Mouse (Mus musculus): ENCODE data around the gene Pprc1. TPM values are rescaled to one million over a fixed set of nuclear protein-coding genes. Genes with fewer than 3 reads are reported as not detected.
A peak's percentile ranks its signal among the peaks of the same experiment; 100 is the strongest.

The Pprc1 gene
- polyA plus RNA-seq, 1 experiment from 2014 or later: 45.8 TPM

DNA sequence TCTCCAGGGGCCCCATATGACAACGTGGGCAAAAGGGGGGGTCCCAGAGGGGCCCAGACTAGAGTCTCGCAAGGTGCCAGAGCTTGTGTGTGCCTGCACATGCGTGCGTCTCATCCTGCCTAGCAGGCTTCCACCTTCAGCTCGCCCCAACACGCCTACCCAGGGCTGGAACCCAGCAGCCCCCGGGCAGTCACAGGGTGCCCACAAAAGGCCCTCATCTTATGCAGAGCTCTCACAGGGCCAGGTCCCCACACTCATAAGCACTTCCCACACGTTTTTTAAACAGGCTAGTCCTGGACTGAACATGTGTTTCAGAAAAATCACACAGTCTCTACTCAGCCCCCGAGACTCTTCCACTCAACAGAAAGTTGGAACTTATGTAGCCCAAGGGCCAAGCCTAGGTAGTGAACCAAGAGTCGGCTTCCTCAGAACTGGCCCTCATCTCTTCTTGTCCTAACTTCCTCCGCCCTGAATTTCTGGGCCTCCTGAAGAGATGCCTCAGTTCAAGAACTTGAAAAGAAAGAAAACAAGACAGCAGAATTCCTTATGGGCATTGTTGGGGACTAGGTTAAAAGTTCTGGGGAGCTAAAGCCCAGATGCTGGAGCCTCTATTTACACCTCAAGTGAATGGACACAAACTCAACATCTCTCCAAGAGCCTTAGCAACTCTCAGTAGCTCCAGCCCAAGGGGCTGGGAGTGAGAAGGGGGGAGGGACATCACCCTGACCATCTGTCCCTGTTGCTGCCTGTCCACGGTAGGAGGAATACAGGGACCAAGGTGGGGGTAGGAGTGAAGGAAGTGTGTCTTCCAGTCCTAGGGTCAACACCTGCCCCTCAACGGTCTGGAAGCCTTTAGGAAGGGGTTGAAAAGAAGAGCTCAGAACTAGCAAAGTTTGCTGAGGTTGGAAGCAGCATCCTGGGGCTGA lies 6.5 kb upstream of the Pprc1 start:
- 21% methylated on average over 13 of the region's 13 CpGs for WGBS
- ATAC-seq (ENCODE audit: low FRiP score) (no peak), DNase-seq (ENCODE audit: low spot score) (no peak)
- Histone ChIP-seq H3K4me3 (ENCODE audit: low read depth, low read length) (peak overlapping the region; percentile 86), H3K27me3 (ENCODE audit: control insufficient read depth, insufficient read depth, low read length) (no peaks in the 10 kb centered on the region), H3K36me3 (ENCODE audit: control insufficient read depth, insufficient read depth, low read length) (peaks cover 20% of the 10 kb centered on the region), H3K9me3 (ENCODE audit: control insufficient read depth, low read length) (no peaks in the 10 kb centered on the region), H3K4me1 (replicated peaks; ENCODE audit: control insufficient read depth, insufficient read depth, low read length) (peaks cover 28% of the 10 kb centered on the region), H3K4me2 (replicated peaks; ENCODE audit: low read depth, low read length) (peak overlapping the region; percentile 99), H3K9ac (ENCODE audit: low read depth, low read length) (peak overlapping the region; percentile 89), H3K27ac (ENCODE audit: low read depth, low read length) (peak overlapping the region; percentile 95)

DNA sequence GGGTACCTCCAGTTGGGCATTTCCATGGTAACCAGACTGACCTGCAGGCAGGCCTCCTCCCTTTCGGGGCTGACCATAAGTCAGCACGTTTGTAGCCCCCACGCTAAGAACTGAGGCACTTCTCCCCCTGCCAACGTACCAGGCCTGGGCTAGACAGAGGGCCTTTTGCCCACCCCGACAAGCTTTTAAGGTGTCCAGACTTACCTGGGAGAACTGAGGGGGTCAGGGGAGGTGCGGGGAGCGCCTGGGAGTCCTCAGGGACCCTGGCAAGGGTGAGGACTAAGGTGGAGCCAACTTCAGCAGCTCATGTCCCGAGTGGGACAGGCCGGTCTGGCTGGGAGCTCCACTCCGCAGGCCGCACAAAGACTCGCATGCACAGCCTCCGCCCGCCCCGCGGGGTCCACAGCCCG lies 5.8 kb upstream of the Pprc1 start:
- H3K4me3 ChIP-seq (ENCODE audit: low read depth, low read length): peak overlapping the region; percentile 86
- H3K4me2 ChIP-seq (replicated peaks; ENCODE audit: low read depth, low read length): peak overlapping the region; percentile 99
- DNase-seq (ENCODE audit: low spot score): peak; percentile 46
- WGBS: 0% methylated on average over 12 of the region's 17 CpGs
- ATAC-seq (ENCODE audit: low FRiP score): peak; percentile 34; the same call in 1 of the 2 replicates
- peaks cover 19% of the 10 kb centered on the region for H3K36me3 ChIP-seq (ENCODE audit: control insufficient read depth, insufficient read depth, low read length)
- peaks cover 34% of the 10 kb centered on the region for H3K4me1 ChIP-seq (replicated peaks; ENCODE audit: control insufficient read depth, insufficient read depth, low read length)
- peak overlapping the region; percentile 95 for H3K27ac ChIP-seq (ENCODE audit: low read depth, low read length)
- no peaks in the 10 kb centered on the region for H3K27me3 ChIP-seq (ENCODE audit: control insufficient read depth, insufficient read depth, low read length)
- no peaks in the 10 kb centered on the region for H3K9me3 ChIP-seq (ENCODE audit: control insufficient read depth, low read length)
- H3K9ac ChIP-seq (ENCODE audit: low read depth, low read length): peak overlapping the region; percentile 89

DNA sequence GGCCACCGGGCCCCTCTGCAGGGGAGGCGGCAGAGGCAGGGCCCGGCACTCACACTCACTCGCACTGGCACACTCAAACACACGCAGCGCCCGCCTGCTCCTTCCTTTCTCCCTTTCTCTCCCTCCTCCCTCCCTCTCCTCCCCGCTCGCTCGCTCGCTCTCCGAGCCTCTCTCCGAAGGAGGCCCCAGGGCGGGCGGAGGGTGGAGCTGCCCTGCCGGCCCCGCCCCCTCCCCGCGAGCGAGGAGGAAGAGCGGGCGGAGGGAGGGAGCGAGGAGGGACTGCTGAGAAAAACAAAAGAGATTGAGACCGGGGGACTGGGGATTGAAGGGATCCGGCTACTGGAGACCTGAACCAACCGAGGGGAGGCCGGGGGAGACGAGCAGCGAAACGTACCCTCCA lies 5.2 kb upstream of the Pprc1 start:
- peaks cover 13% of the 10 kb centered on the region for H3K36me3 ChIP-seq (ENCODE audit: control insufficient read depth, insufficient read depth, low read length)
- WGBS: 2% methylated on average over 13 of the region's 30 CpGs
- peak; percentile 97 for DNase-seq (ENCODE audit: low spot score)

DNA sequence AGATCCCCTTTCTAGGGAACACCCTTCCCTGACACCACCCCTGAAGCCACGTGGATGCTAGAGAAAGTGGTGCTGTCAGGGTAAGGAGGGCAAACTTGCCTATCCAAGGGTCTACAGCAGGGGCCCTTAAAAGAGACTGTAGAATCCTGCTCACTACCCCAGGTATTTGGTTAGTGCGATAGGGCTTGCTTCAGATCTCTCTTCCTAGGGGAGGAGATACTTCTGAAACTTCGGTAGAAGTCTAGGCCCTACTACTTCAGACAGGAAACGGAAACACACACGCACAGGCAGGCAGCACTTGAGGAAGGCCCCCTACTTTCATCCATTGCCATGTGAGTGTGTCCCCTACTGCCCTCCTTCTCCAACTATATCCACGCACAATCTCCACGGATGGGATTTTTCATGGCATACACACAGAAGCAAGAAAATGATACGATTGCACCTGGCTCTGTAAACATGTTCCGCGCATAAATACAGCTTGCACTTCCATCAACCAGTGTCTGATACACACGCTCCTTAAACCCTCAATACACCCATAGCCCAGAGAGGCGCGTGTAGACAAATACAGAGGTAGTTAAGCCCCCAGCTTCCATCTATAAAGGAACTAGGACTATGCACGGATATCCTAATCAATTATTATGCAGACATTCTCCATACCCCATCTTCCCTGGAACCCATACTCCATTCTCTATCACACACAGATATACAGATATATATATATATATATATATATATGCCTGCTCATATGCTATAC lies 4.4 kb upstream of the Pprc1 start:
- DNase-seq (ENCODE audit: low spot score): peak; percentile 23
- no peak for ATAC-seq (ENCODE audit: low FRiP score)
- H3K4me3 ChIP-seq (ENCODE audit: low read depth, low read length): peak overlapping the region; percentile 86
- no peaks in the 10 kb centered on the region for H3K27me3 ChIP-seq (ENCODE audit: control insufficient read depth, insufficient read depth, low read length)
- H3K27ac ChIP-seq (ENCODE audit: low read depth, low read length): peak overlapping the region; percentile 95
- peaks cover 36% of the 10 kb centered on the region for H3K4me1 ChIP-seq (replicated peaks; ENCODE audit: control insufficient read depth, insufficient read depth, low read length)
- H3K9me3 ChIP-seq (ENCODE audit: control insufficient read depth, low read length): no peaks in the 10 kb centered on the region
- H3K4me2 ChIP-seq (replicated peaks; ENCODE audit: low read depth, low read length): peak overlapping the region; percentile 99
- H3K9ac ChIP-seq (ENCODE audit: low read depth, low read length): peak overlapping the region; percentile 58
- peaks cover 8% of the 10 kb centered on the region for H3K36me3 ChIP-seq (ENCODE audit: control insufficient read depth, insufficient read depth, low read length)
- WGBS: 41% methylated on average over 14 of the region's 14 CpGs

More for the DNA sequence above, 5.2 kb upstream of the Pprc1 start:
- Histone ChIP-seq H3K27me3 (ENCODE audit: control insufficient read depth, insufficient read depth, low read length) (no peaks in the 10 kb centered on the region), H3K27ac (ENCODE audit: low read depth, low read length) (peak overlapping the region; percentile 95), H3K9ac (ENCODE audit: low read depth, low read length) (peak overlapping the region; percentile 89), H3K4me1 (replicated peaks; ENCODE audit: control insufficient read depth, insufficient read depth, low read length) (peaks cover 36% of the 10 kb centered on the region), H3K9me3 (ENCODE audit: control insufficient read depth, low read length) (no peaks in the 10 kb centered on the region), H3K4me3 (ENCODE audit: low read depth, low read length) (peak overlapping the region; percentile 86), H3K4me2 (replicated peaks; ENCODE audit: low read depth, low read length) (peak overlapping the region; percentile 99)
- ATAC-seq (ENCODE audit: low FRiP score): peak; percentile 68

DNA sequence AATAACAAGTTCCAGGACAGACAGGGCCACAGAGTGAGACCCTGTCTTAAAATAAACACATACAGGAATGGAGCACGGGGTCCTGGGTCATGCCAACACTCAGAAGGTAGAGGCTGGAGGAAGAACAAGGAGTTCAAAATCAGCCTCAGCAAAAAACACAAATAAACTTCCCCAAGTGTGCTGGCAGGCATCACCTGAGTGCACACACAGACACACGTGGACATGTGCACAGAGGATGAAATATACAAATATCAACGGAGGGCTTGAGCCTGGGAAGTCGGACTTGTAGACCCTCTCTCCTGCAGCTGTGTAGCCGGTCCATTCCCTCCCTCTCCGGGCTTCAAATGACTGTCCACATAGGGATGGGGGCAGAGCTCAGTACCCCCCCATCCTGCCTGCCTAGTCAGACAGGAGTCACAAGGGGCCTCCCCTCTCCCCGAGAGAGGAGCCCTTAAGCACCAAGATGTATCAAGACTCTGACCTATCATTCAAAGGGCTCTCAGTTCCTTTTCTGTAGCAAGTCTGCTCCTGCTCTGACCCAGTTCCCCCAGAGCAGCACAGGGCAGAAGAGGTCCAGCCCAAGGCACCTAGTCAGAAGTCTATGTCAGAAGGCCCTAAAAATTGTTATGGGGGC lies 3.3 kb upstream of the Pprc1 start:
- Histone ChIP-seq H3K27me3 (ENCODE audit: control insufficient read depth, insufficient read depth, low read length) (no peaks in the 10 kb centered on the region), H3K4me3 (ENCODE audit: low read depth, low read length) (peak overlapping the region; percentile 19), H3K36me3 (ENCODE audit: control insufficient read depth, insufficient read depth, low read length) (no peaks in the 10 kb centered on the region), H3K4me2 (replicated peaks; ENCODE audit: low read depth, low read length) (peak overlapping the region; percentile 90), H3K9me3 (ENCODE audit: control insufficient read depth, low read length) (no peaks in the 10 kb centered on the region), H3K9ac (ENCODE audit: low read depth, low read length) (peak overlapping the region; percentile 68), H3K4me1 (replicated peaks; ENCODE audit: control insufficient read depth, insufficient read depth, low read length) (peaks cover 44% of the 10 kb centered on the region), H3K27ac (ENCODE audit: low read depth, low read length) (peak overlapping the region; percentile 97)
- WGBS: 20% methylated on average over 7 of the region's 7 CpGs
- DNase-seq (ENCODE audit: low spot score) (no peak), ATAC-seq (ENCODE audit: low FRiP score) (no peak)

DNA sequence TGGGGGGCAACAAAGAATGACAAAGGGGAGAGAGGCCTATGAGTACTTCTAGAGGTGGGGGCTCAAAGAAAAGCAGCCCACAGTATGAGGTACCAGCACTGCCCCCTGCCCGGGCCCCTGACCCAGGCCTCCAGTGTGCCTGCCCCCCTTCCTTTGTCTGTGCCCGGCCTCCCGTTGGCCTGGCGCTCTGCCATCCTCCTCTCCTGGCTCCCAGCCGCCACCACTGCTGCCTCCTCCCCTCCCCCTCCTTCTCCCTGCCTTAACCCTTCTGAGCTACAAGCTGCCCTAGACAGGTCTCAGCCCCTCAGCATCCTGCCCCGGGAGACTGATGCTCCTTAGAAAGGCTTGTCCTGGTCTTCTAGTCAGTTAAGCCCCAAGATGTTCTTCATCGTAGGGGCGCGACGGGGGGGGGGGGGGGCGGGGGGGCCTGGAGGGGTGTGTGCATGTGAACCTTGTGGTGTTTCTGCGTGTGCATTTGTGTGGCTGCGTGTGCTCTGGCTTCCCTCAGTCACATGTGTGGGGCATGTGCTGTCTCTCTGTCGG lies 2.7 kb upstream of the Pprc1 start:
- Histone ChIP-seq H3K9ac (ENCODE audit: low read depth, low read length) (peak overlapping the region; percentile 68), H3K27ac (ENCODE audit: low read depth, low read length) (peak overlapping the region; percentile 97), H3K27me3 (ENCODE audit: control insufficient read depth, insufficient read depth, low read length) (no peaks in the 10 kb centered on the region), H3K4me2 (replicated peaks; ENCODE audit: low read depth, low read length) (peak overlapping the region; percentile 90), H3K36me3 (ENCODE audit: control insufficient read depth, insufficient read depth, low read length) (no peaks in the 10 kb centered on the region), H3K9me3 (ENCODE audit: control insufficient read depth, low read length) (no peaks in the 10 kb centered on the region), H3K4me3 (ENCODE audit: low read depth, low read length) (peak overlapping the region; percentile 19), H3K4me1 (replicated peaks; ENCODE audit: control insufficient read depth, insufficient read depth, low read length) (peaks cover 44% of the 10 kb centered on the region)
- WGBS: 0% methylated on average over 9 of the region's 14 CpGs
- DNase-seq (ENCODE audit: low spot score) (peak; percentile 82), ATAC-seq (ENCODE audit: low FRiP score) (peak; percentile 66)

DNA sequence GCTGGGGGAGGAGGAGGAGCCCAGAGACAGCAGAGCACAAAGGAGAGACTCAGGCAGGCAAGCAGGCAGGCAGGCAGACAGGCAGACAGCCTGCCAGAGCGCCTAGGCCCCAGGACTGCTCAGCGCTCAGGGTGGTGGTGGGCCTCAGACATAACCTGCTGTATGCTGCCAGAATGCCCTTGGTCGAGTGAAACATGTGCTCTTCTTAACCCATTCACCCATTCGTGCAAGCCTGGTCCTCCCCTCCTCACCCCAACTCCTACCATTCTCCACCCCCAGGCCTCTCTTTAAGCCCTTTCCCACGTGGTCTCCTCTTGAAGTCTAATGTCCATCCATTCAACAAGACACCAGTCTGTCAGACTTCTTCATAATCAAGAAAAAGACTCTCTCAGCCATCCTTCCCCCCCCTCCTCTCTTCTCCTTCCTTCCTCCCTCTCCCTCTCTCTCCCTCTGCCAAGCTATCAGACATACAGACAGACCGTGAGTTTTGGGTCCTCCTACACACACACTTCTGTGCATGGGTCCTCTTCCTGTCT lies 2.1 kb upstream of the Pprc1 start:
- WGBS: 7% methylated on average over 6 of the region's 6 CpGs
- ATAC-seq (ENCODE audit: low FRiP score): peak; percentile 53
- peak; percentile 68 for DNase-seq (ENCODE audit: low spot score)
- Histone ChIP-seq H3K4me2 (replicated peaks; ENCODE audit: low read depth, low read length) (peak overlapping the region; percentile 90), H3K9ac (ENCODE audit: low read depth, low read length) (peak overlapping the region; percentile 68), H3K4me3 (ENCODE audit: low read depth, low read length) (peak overlapping the region; percentile 19), H3K27me3 (ENCODE audit: control insufficient read depth, insufficient read depth, low read length) (no peaks in the 10 kb centered on the region), H3K9me3 (ENCODE audit: control insufficient read depth, low read length) (no peaks in the 10 kb centered on the region), H3K27ac (ENCODE audit: low read depth, low read length) (peak overlapping the region; percentile 97), H3K36me3 (ENCODE audit: control insufficient read depth, insufficient read depth, low read length) (no peaks in the 10 kb centered on the region), H3K4me1 (replicated peaks; ENCODE audit: control insufficient read depth, insufficient read depth, low read length) (peaks cover 42% of the 10 kb centered on the region)

DNA sequence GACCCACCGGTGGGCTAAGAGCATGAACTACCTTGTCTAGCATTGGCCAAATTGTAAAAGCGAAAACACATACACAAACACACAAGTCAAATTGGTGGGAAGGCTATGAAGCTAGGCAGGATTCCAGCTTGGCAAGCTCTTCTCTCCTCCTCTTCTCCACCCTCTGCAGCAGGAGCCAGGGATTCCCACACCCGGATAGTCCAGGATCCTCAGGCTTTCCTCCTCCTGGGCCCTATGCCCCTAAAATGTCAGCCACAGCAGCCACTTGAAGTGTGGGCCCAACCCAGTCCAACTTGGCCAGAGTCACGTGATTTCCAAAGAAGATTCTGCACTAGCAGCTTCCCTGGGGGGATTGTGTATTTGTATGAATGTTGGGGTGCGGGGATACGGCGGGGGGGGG lies 1.3 kb upstream of the Pprc1 start:
- Histone ChIP-seq H3K9ac (ENCODE audit: low read depth, low read length) (0 out of 2 replicates have a peak overlapping the region, but pooled peaks have one; percentile 11), H3K4me1 (replicated peaks; ENCODE audit: control insufficient read depth, insufficient read depth, low read length) (peaks cover 37% of the 10 kb centered on the region), H3K36me3 (ENCODE audit: control insufficient read depth, insufficient read depth, low read length) (no peaks in the 10 kb centered on the region), H3K4me3 (ENCODE audit: low read depth, low read length) (peak overlapping the region; percentile 72), H3K9me3 (ENCODE audit: control insufficient read depth, low read length) (no peaks in the 10 kb centered on the region), H3K4me2 (replicated peaks; ENCODE audit: low read depth, low read length) (peak overlapping the region; percentile 90), H3K27ac (ENCODE audit: low read depth, low read length) (peak overlapping the region; percentile 97), H3K27me3 (ENCODE audit: control insufficient read depth, insufficient read depth, low read length) (no peaks in the 10 kb centered on the region)
- 68% methylated on average over 7 of the region's 7 CpGs for WGBS
- ATAC-seq (ENCODE audit: low FRiP score) (no peak), DNase-seq (ENCODE audit: low spot score) (no peak)
